Mouse (Mus musculus): ENCODE measurements at regions not wholly inside any gene's neighbourhood (a gene's known extent, or its start where the extent isn't known, plus 50 kb on each side); places are given as distances from the start of the nearest gene placed in this dataset.
A peak's percentile ranks its signal among the peaks of the same experiment; 100 is the strongest.
"Not testable (repeated sequence)": the region's sequence is repeated elsewhere in the genome, so short reads cannot be mapped to it uniquely, and the experiment has no call there.

DNA sequence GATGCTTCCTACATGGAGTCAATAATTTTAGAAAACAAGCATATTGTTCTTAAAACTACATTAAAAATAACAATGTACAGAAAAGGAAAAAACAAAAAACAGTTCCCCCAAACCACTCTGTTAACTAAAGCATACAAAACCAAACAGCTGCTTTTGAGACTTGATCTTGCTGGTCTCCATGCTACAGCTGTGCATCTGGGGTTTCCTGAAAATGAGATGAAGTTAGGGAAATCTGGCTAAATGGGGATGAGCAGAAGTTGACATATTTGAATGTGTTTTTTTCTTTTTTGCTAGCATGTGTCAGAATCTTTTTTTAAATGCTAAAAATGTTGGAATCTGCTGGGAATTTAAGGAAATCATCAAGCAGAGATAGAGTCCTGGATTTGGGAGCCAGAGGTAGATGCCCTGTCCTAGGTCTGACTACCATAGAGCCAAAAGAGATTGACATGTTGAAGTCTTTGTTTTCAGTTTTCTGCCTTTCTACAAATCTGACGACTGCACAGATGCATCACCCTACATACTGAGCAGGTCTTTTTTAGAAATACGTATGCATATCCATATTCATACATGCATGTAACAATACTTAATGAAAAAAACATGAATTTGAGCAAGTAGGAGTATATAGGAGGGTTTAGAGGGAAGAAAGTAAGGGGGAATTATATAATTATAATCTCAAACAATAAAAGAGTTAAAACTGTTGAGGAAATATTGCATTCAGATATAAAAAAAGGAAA lies 172.5 kb upstream of the Nwd2 start:
- Histone ChIP-seq H3K27ac (no peak overlapping the region), H3K27me3 (ENCODE audit: control insufficient read depth, insufficient read depth, low read length) (no peaks in the 10 kb centered on the region), H3K4me2 (replicated peaks) (no peak overlapping the region), H3K36me3 (replicated peaks; ENCODE audit: control insufficient read depth, insufficient read depth) (no peaks in the 10 kb centered on the region), H3K9me3 (ENCODE audit: control insufficient read depth, low read length) (no peaks in the 10 kb centered on the region), H3K9ac (no peak overlapping the region), H3K4me1 (replicated peaks; ENCODE audit: control insufficient read depth, insufficient read depth, low read length) (no peaks in the 10 kb centered on the region), H3K4me3 (replicated peaks; ENCODE audit: low read length) (no peak overlapping the region)
- ATAC-seq (ENCODE audit: low FRiP score): no peak
- DNase-seq (ENCODE audit: low spot score): no peak
- 56% methylated on average over 2 of the region's 2 CpGs for WGBS

- Histone ChIP-seq H3K4me2 (replicated peaks) (no peak overlapping the region), H3K4me1 (replicated peaks; ENCODE audit: control insufficient read depth, insufficient read depth, low read length) (no peaks in the 10 kb centered on the region), H3K9me3 (ENCODE audit: control insufficient read depth, low read length) (no peaks in the 10 kb centered on the region), H3K9ac (no peak overlapping the region), H3K27ac (no peak overlapping the region), H3K4me3 (replicated peaks; ENCODE audit: low read length) (no peak overlapping the region), H3K27me3 (ENCODE audit: control insufficient read depth, insufficient read depth, low read length) (no peaks in the 10 kb centered on the region), H3K36me3 (replicated peaks; ENCODE audit: control insufficient read depth, insufficient read depth) (no peaks in the 10 kb centered on the region)
- no peak for DNase-seq (ENCODE audit: low spot score)
- ATAC-seq (ENCODE audit: low FRiP score): no peak
- WGBS: 56% methylated on average over 1 of the region's 1 CpGs
Observed at GRCm38 (mm10) chr5:63498952-63499351, 149.9 kb upstream of the Nwd2 start.

DNA sequence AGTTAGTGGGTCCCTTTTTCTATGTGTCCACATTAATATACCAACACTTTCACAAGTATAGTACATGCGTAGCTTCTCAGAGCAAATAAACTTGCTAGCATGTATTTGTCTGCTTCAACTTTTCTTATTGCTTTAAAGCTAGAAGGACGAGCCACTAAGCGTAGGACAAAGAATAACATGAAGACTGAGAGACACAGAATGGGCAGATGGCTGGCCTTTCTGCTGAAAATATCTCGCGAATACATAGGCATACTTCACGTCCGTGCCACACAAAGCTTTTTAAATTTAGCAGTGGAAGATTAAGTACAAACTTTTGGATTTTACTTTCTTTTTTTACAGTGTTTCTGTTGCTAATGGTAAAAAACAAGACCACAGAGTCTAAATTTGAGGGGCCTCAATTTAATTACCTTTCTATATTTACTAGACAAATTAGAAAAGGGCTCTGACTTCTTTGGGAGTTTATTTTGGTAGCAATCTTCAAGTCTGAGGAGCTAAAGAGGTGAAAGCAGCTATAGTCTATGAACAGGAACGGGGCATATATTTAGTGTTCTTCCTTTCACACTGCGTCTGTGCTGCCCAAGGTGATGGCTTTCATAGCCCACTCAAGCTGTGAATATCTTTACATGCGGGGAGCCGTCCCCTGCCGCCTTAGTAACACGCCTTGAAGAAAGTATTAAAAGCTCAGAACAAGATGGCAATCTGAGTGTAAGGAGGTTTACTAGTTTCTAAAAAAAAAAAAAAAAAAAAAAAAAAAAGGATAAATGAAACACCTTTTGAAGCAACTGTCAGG lies 145.7 kb upstream of the Nwd2 start:
- H3K4me1 ChIP-seq (replicated peaks; ENCODE audit: control insufficient read depth, insufficient read depth, low read length): no peaks in the 10 kb centered on the region
- no peak for ATAC-seq (ENCODE audit: low FRiP score)
- 90% methylated on average over 13 of the region's 13 CpGs for WGBS

DNA sequence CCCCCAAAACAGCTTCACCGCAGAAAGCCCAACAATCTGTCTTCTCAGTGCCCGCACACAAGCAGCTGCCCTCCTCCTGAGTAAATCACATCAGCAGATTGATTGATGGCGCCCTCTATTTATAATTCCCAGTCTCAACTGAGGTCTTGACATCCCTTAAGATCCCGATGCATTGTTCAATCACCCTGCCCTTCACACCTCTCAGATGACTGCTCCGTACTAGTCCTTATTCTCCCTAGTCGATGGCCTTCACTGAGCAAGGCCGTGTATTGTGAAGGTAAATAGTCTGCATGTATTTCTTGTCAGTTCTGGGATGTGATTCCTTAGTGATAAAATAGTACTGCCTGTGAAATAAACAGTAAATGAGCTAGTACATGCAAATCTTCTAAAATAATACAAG lies 114.7 kb upstream of the Nwd2 start:
- no peak for ATAC-seq (ENCODE audit: low FRiP score)

More for the DNA sequence above, 145.7 kb upstream of the Nwd2 start:
- H3K4me3 ChIP-seq (replicated peaks; ENCODE audit: low read length): no peak overlapping the region
- H3K9me3 ChIP-seq (ENCODE audit: control insufficient read depth, low read length): no peaks in the 10 kb centered on the region
- no peak overlapping the region for H3K9ac ChIP-seq
- H3K27ac ChIP-seq: no peak overlapping the region
- DNase-seq (ENCODE audit: low spot score): no peak
- no peak overlapping the region for H3K4me2 ChIP-seq (replicated peaks)
- H3K27me3 ChIP-seq (ENCODE audit: control insufficient read depth, insufficient read depth, low read length): no peaks in the 10 kb centered on the region
- no peaks in the 10 kb centered on the region for H3K36me3 ChIP-seq (replicated peaks; ENCODE audit: control insufficient read depth, insufficient read depth)

DNA sequence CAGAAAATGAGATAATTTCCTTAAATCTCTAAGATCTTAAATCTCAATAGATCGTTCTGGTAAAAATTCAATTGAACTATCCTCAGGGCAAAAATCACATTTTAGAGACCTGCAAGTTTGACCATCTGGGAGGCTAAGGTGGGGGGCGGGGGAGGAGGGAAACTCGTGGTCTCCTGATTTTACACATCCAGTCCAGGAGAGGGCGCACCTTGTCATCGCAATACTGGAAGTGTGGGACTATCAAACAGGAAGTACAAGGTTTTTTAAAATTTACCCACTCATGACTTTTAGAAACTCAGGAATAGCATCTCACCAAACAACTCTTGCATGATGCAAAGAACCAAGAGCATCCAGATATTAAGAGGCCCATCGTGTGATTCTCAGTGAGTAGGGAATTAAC lies 108.4 kb upstream of the Nwd2 start:
- H3K4me3 ChIP-seq (replicated peaks; ENCODE audit: low read length): no peak overlapping the region
- no peak overlapping the region for H3K9ac ChIP-seq
- 89% methylated on average over 6 of the region's 6 CpGs for WGBS
- no peaks in the 10 kb centered on the region for H3K4me1 ChIP-seq (replicated peaks; ENCODE audit: control insufficient read depth, insufficient read depth, low read length)
- H3K9me3 ChIP-seq (ENCODE audit: control insufficient read depth, low read length): no peaks in the 10 kb centered on the region
- no peak overlapping the region for H3K27ac ChIP-seq
- no peak for DNase-seq (ENCODE audit: low spot score)
- no peaks in the 10 kb centered on the region for H3K27me3 ChIP-seq (ENCODE audit: control insufficient read depth, insufficient read depth, low read length)
- no peaks in the 10 kb centered on the region for H3K36me3 ChIP-seq (replicated peaks; ENCODE audit: control insufficient read depth, insufficient read depth)
- H3K4me2 ChIP-seq (replicated peaks): no peak overlapping the region
- ATAC-seq (ENCODE audit: low FRiP score): no peak

More for the DNA sequence above, 114.7 kb upstream of the Nwd2 start:
- 30% methylated on average over 7 of the region's 7 CpGs for WGBS
- Histone ChIP-seq H3K36me3 (replicated peaks; ENCODE audit: control insufficient read depth, insufficient read depth) (no peaks in the 10 kb centered on the region), H3K4me3 (replicated peaks; ENCODE audit: low read length) (no peak overlapping the region), H3K27ac (no peak overlapping the region), H3K4me1 (replicated peaks; ENCODE audit: control insufficient read depth, insufficient read depth, low read length) (no peaks in the 10 kb centered on the region), H3K9me3 (ENCODE audit: control insufficient read depth, low read length) (no peaks in the 10 kb centered on the region), H3K27me3 (ENCODE audit: control insufficient read depth, insufficient read depth, low read length) (no peaks in the 10 kb centered on the region), H3K4me2 (replicated peaks) (no peak overlapping the region), H3K9ac (no peak overlapping the region)
- DNase-seq (ENCODE audit: low spot score): peak; percentile 29

GRCm38 (mm10) chr5:63545482-63545881 lies 103.4 kb upstream of the Nwd2 start:
- DNase-seq (ENCODE audit: low spot score) (no peak), ATAC-seq (ENCODE audit: low FRiP score) (no peak)
- WGBS: 96% methylated on average over 2 of the region's 2 CpGs
- H3K27ac ChIP-seq: no peak overlapping the region
- H3K4me1 ChIP-seq (replicated peaks; ENCODE audit: control insufficient read depth, insufficient read depth, low read length): no peaks in the 10 kb centered on the region
- no peaks in the 10 kb centered on the region for H3K36me3 ChIP-seq (replicated peaks; ENCODE audit: control insufficient read depth, insufficient read depth)
- H3K4me2 ChIP-seq (replicated peaks): no peak overlapping the region
- H3K4me3 ChIP-seq (replicated peaks; ENCODE audit: low read length): no peak overlapping the region
- H3K9me3 ChIP-seq (ENCODE audit: control insufficient read depth, low read length): no peaks in the 10 kb centered on the region
- H3K27me3 ChIP-seq (ENCODE audit: control insufficient read depth, insufficient read depth, low read length): no peaks in the 10 kb centered on the region
- no peak overlapping the region for H3K9ac ChIP-seq

DNA sequence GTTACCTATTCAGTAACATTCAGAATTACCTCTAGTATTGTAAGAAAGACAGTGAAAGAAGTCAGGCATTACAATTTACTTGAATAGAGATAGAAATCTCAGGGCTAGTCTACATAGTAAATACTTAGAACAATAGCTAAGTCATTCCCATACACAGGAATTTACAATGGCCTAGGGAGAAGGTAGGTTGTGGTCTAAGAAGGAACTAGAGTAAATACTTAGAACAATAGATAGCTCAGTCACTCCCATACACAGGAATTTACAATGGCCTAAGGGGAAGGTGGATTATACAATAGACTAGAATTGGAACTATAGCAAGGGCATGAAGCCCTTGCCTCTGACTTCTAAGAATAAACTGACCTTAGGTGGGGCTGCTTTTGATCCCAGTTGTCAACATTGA lies 83.0 kb upstream of the Nwd2 start:
- not testable (repeated sequence) for H3K4me3 ChIP-seq (replicated peaks; ENCODE audit: low read length); H3K27me3 ChIP-seq (ENCODE audit: control insufficient read depth, insufficient read depth, low read length); H3K4me1 ChIP-seq (replicated peaks; ENCODE audit: control insufficient read depth, insufficient read depth, low read length); H3K4me2 ChIP-seq (replicated peaks); H3K9me3 ChIP-seq (ENCODE audit: control insufficient read depth, low read length); H3K36me3 ChIP-seq (replicated peaks; ENCODE audit: control insufficient read depth, insufficient read depth); DNase-seq (ENCODE audit: low spot score); H3K9ac ChIP-seq; H3K27ac ChIP-seq; ATAC-seq (ENCODE audit: low FRiP score)

DNA sequence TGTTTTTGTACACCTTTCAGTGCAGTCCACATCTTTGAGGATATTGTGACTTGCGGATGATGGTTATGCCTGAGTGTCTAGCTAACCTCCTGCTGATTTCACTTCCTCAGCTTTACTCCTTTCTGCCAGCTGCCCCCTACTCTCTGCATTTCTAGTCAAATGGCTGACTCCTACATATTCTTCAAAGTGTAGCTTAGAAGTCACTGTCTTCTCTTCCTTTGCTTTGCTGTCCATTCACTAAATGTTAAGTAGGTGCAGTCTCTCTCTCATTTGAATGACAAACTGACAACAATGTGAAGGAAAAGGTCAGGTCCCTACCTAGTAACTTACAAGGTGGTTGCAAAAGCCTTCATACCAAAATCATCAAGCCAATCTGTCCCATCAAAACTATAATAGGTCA lies 73.5 kb upstream of the Nwd2 start:
- H3K4me1 ChIP-seq (replicated peaks; ENCODE audit: control insufficient read depth, insufficient read depth, low read length): no peaks in the 10 kb centered on the region
- H3K9me3 ChIP-seq (ENCODE audit: control insufficient read depth, low read length): no peaks in the 10 kb centered on the region
- H3K4me3 ChIP-seq (replicated peaks; ENCODE audit: low read length): no peak overlapping the region
- no peak overlapping the region for H3K27ac ChIP-seq
- no peak for ATAC-seq (ENCODE audit: low FRiP score)
- no peak overlapping the region for H3K9ac ChIP-seq
- 81% methylated on average over 1 of the region's 1 CpGs for WGBS
- no peaks in the 10 kb centered on the region for H3K36me3 ChIP-seq (replicated peaks; ENCODE audit: control insufficient read depth, insufficient read depth)
- DNase-seq (ENCODE audit: low spot score): no peak
- H3K27me3 ChIP-seq (ENCODE audit: control insufficient read depth, insufficient read depth, low read length): no peaks in the 10 kb centered on the region
- H3K4me2 ChIP-seq (replicated peaks): no peak overlapping the region

- 70% methylated on average over 2 of the region's 2 CpGs for WGBS
- ATAC-seq (ENCODE audit: low FRiP score): no peak
Observed at GRCm38 (mm10) chr5:63579409-63579808, 69.5 kb upstream of the Nwd2 start.

More at GRCm38 (mm10) chr5:63579409-63579808, 69.5 kb upstream of the Nwd2 start:
- H3K27ac ChIP-seq: no peak overlapping the region
- H3K4me1 ChIP-seq (replicated peaks; ENCODE audit: control insufficient read depth, insufficient read depth, low read length): no peaks in the 10 kb centered on the region
- no peaks in the 10 kb centered on the region for H3K27me3 ChIP-seq (ENCODE audit: control insufficient read depth, insufficient read depth, low read length)
- DNase-seq (ENCODE audit: low spot score): no peak
- H3K4me2 ChIP-seq (replicated peaks): no peak overlapping the region
- no peak overlapping the region for H3K4me3 ChIP-seq (replicated peaks; ENCODE audit: low read length)
- no peaks in the 10 kb centered on the region for H3K36me3 ChIP-seq (replicated peaks; ENCODE audit: control insufficient read depth, insufficient read depth)
- no peak overlapping the region for H3K9ac ChIP-seq
- no peaks in the 10 kb centered on the region for H3K9me3 ChIP-seq (ENCODE audit: control insufficient read depth, low read length)
